Mouse (Mus musculus): ENCODE results near the gene Cdc37.
A peak's percentile ranks its signal among the peaks of the same experiment; 100 is the strongest.

Gene Cdc37

GRCm38 (mm10) chr9:21135329-21135890, 14.4 kb downstream of the Cdc37 start:
- no peak for DNase-seq

GRCm38 (mm10) chr9:21134595-21135328, 15.0 kb downstream of the Cdc37 start:
- no peak for DNase-seq

- DNase-seq, result no peak
Measured at GRCm38 (mm10) chr9:21133064-21133707, 16.6 kb downstream of the Cdc37 start.

- DNase-seq, result no peak
Measured at GRCm38 (mm10) chr9:21132102-21132775, 17.5 kb downstream of the Cdc37 start.

GRCm38 (mm10) chr9:21131059-21131956, 18.5 kb downstream of the Cdc37 start, which contains the start of gene Tyk2:
TSS of gene Tyk2 (minus strand) at chr9:21131243.
- DNase-seq, result peak; percentile 89

GRCm38 (mm10) chr9:21126259-21126627, 23.5 kb downstream of the Cdc37 start:
- no peak for DNase-seq

- DNase-seq, result no peak
Measured at GRCm38 (mm10) chr9:21125502-21126258, 24.1 kb downstream of the Cdc37 start.

GRCm38 (mm10) chr9:21124837-21125236, 24.9 kb downstream of the Cdc37 start:
- DNase-seq, result no peak

- no peak for DNase-seq
Measured at GRCm38 (mm10) chr9:21121483-21121882, 28.3 kb downstream of the Cdc37 start.

- DNase-seq, result no peak
Measured at GRCm38 (mm10) chr9:21117073-21117472, 32.7 kb downstream of the Cdc37 start.

GRCm38 (mm10) chr9:21115105-21115504, 34.7 kb downstream of the Cdc37 start:
- DNase-seq, result no peak

GRCm38 (mm10) chr9:21114190-21114589, 35.6 kb downstream of the Cdc37 start:
- no peak for DNase-seq

- DNase-seq, result no peak
Measured at GRCm38 (mm10) chr9:21113751-21114150, 36.0 kb downstream of the Cdc37 start.

GRCm38 (mm10) chr9:21107607-21108237, 42.1 kb downstream of the Cdc37 start:
- no peak for DNase-seq

GRCm38 (mm10) chr9:21105760-21106564, 43.8 kb downstream of the Cdc37 start:
- DNase-seq, result no peak

- DNase-seq, result no peak
Measured at GRCm38 (mm10) chr9:21104814-21105213, 45.0 kb downstream of the Cdc37 start.

- DNase-seq, result no peak
Measured at GRCm38 (mm10) chr9:21102076-21102475, 47.7 kb downstream of the Cdc37 start.

GRCm38 (mm10) chr9:21100447-21101161, 49.2 kb downstream of the Cdc37 start:
- DNase-seq, result no peak

GRCm38 (mm10) chr9:21097793-21098192, 52.0 kb downstream of the Cdc37 start:
- DNase-seq, result peak; percentile 71

- DNase-seq, result no peak
Measured at GRCm38 (mm10) chr9:21095958-21096357, 53.8 kb downstream of the Cdc37 start.
